In the genomic region with DNA sequence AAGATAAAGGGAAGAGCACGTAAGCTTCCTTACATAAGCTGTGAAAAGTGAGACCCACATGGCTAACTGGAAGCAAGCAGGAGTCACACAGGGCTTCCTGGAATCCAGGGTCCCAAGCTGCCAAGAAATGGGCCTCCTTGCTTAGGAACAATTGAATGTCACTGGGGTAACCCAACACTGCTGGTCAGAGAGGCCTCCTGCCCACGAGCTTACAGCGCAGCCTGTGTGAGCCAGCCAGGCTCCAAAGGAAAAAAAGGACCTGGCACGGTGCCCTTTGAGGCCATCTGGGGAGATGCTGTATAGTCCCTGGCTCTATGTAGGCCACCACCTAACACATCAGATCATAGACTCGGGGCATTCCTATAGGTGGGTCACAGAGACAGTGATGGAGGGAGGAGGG, we compare ENCODE assay signal across 11 mouse cellular contexts. TPM values are rescaled to one million over a fixed set of nuclear protein-coding genes. Genes with fewer than 3 reads are reported as not detected.
DNase-seq lines count a peak whose midpoint lies in the region; ATAC-seq and TF ChIP-seq lines count a peak whose summit lies in the region.
"Had no signal": no experiment of that assay in that cellular context is flagged by ENCODE, and none has a peak within 500 bp of the region (broad histone marks: within the 10 kb centered on the region; RNA-seq: fewer than 3 reads in every experiment).

No protein-coding gene starts in this region.

- peaks cover 5% of the 10 kb centered on the region; the same call in 1 of the 2 replicates for H3K4me1 ChIP-seq in hindbrain, embryonic 16.5 days (ENCODE audit: control insufficient read depth, insufficient read depth, low read depth, low read length)
- no peaks in the 10 kb centered on the region for H3K4me1 ChIP-seq in hindbrain, embryonic 12.5 days
- H3K4me1 ChIP-seq in small intestine, adult 2 months (ENCODE audit: control insufficient read depth, insufficient read depth, insufficient read length, low read length) = peaks cover 28% of the 10 kb centered on the region
- H3K4me1 ChIP-seq in hindbrain, embryonic 10.5 days (replicated peaks) = peaks cover 12% of the 10 kb centered on the region; the same call in 1 of the 2 replicates

- TF ChIP-seq POLR2A in small intestine, adult 2 months (IDR thresholded peaks at IDR 0.05; ENCODE audit: low read depth, low read length) = no peak

- peak; percentile 93 for DNase-seq in Muller cell, postnatal 12 days (ENCODE audit: inconsistent ontology term)
- DNase-seq in cerebellum, postnatal 10 days = peak; percentile 91 to 93
- peak; percentile 39 for DNase-seq in heart, postnatal 25 days (ENCODE audit: low spot score)
- no peak for DNase-seq in hindbrain, embryonic 10.5 days (ENCODE audit: low spot score)

- no peaks in the 10 kb centered on the region for H3K9me3 ChIP-seq in hindbrain, embryonic 16.5 days (ENCODE audit: control insufficient read depth, low read length)
- H3K9me3 ChIP-seq in hindbrain, embryonic 12.5 days (replicated peaks) = no peaks in the 10 kb centered on the region
- no peaks in the 10 kb centered on the region for H3K9me3 ChIP-seq in hindbrain, embryonic 10.5 days
- H3K9me3 ChIP-seq: G1E; limb, embryonic 13.5 days had no signal

- H3K9ac ChIP-seq in hindbrain, embryonic 16.5 days (ENCODE audit: low read depth, low read length) = no peak overlapping the region
- H3K9ac ChIP-seq in hindbrain, embryonic 12.5 days = no peak overlapping the region
- H3K9ac ChIP-seq: limb, embryonic 13.5 days had no signal

- peak; percentile 48; the same call in 1 of the 2 replicates for ATAC-seq in hindbrain, embryonic 16.5 days
- no peak for ATAC-seq in hindbrain, embryonic 12.5 days (ENCODE audit: low FRiP score)
- ATAC-seq in inflammation-experienced regulatory T-cells, adult 6 months = no peak

- H3K36me3 ChIP-seq in hindbrain, embryonic 16.5 days (ENCODE audit: control insufficient read depth, insufficient read depth, low read length) = no peaks in the 10 kb centered on the region
- no peaks in the 10 kb centered on the region for H3K36me3 ChIP-seq in hindbrain, embryonic 12.5 days
- H3K36me3 ChIP-seq in small intestine, adult 2 months (ENCODE audit: control insufficient read depth, insufficient read depth, low read length) = no peaks in the 10 kb centered on the region
- H3K36me3 ChIP-seq in hindbrain, embryonic 10.5 days = no peaks in the 10 kb centered on the region
- H3K36me3 ChIP-seq: G1E; limb, embryonic 13.5 days had no signal

- no peak overlapping the region for H3K27ac ChIP-seq in hindbrain, embryonic 16.5 days (ENCODE audit: low read depth, low read length)
- no peak overlapping the region for H3K27ac ChIP-seq in hindbrain, embryonic 12.5 days
- 0 out of 2 replicates have a peak overlapping the region, but pooled peaks have one; percentile 17 for H3K27ac ChIP-seq in small intestine, adult 2 months (ENCODE audit: insufficient read depth, low read depth, low read length)
- no peak overlapping the region for H3K27ac ChIP-seq in hindbrain, embryonic 10.5 days
- H3K27ac ChIP-seq: limb, embryonic 13.5 days had no signal

- H3K4me2 ChIP-seq in hindbrain, embryonic 16.5 days (ENCODE audit: low read length) = no peak overlapping the region
- no peak overlapping the region for H3K4me2 ChIP-seq in hindbrain, embryonic 12.5 days (replicated peaks)
- H3K4me2 ChIP-seq: limb, embryonic 13.5 days had no signal

- no peak overlapping the region for H3K4me3 ChIP-seq in hindbrain, embryonic 16.5 days (ENCODE audit: low read length)
- no peak overlapping the region for H3K4me3 ChIP-seq in hindbrain, embryonic 12.5 days
- no peak overlapping the region for H3K4me3 ChIP-seq in small intestine, adult 2 months (ENCODE audit: low read depth, low read length)
- no peak overlapping the region for H3K4me3 ChIP-seq in hindbrain, embryonic 10.5 days
- H3K4me3 ChIP-seq: erythroblast, embryonic 14.5 days; limb, embryonic 13.5 days had no signal

- no peaks in the 10 kb centered on the region for H3K27me3 ChIP-seq in hindbrain, embryonic 16.5 days (replicated peaks; ENCODE audit: control insufficient read depth, insufficient read depth, low read length)
- H3K27me3 ChIP-seq in hindbrain, embryonic 12.5 days = no peaks in the 10 kb centered on the region
- no peaks in the 10 kb centered on the region for H3K27me3 ChIP-seq in small intestine, adult 2 months (ENCODE audit: control insufficient read depth, insufficient read depth, low read length)
- no peaks in the 10 kb centered on the region for H3K27me3 ChIP-seq in hindbrain, embryonic 10.5 days (ENCODE audit: insufficient read depth, poor library complexity, severe bottlenecking)
- H3K27me3 ChIP-seq: limb, embryonic 13.5 days had no signal

- intact Hi-C loops in heart, postnatal 25 days (cut with DNase I) = no loop called here

- no peak for TF ChIP-seq CTCF in small intestine, adult 2 months (IDR thresholded peaks at IDR 0.05; ENCODE audit: extremely low read depth, insufficient read length, insufficient replicate concordance, low read depth, low read length)

- 70% methylated on average over 5 of the region's 5 CpGs for WGBS in hindbrain, embryonic 16.5 days
- 82% methylated on average over 5 of the region's 5 CpGs for WGBS in hindbrain, embryonic 12.5 days
- WGBS in small intestine, adult 2 months = 43% methylated on average over 5 of the region's 5 CpGs
- WGBS in hindbrain, embryonic 10.5 days = 88% methylated on average over 5 of the region's 5 CpGs

RNA-seq across cellular contexts. Expression of gene B4galt5, which starts 24.3 kb away (rescaled TPM):
- polyA plus RNA-seq in hindbrain, embryonic 16.5 days (2015; fragmentation: Nextera tagmentation; extraction: Ambion mirVana) = 19.7 and 22.6 TPM in 2 replicates
- 19.3 and 20.2 TPM in 2 replicates for polyA plus RNA-seq in hindbrain, embryonic 12.5 days (2016; fragmentation: Nextera tagmentation; extraction: Ambion mirVana)
- 10 to 100 TPM; 12.7 to 14.6 TPM for total RNA-seq in heart, postnatal 25 days (2021)
- polyA plus RNA-seq in small intestine, adult 2 months (2012; rRNA removed) = 24.8 and 84.7 TPM in 2 replicates
- 10 to 100 TPM in 1 of 3 experiments, 1 to 10 TPM in 2; 5.1 to 16.7 (median 5.2) TPM for polyA plus RNA-seq in inflammation-experienced regulatory T-cells, adult 6 months (2017; shearing (Covaris generic))
- polyA plus RNA-seq in hindbrain, embryonic 10.5 days (2016; fragmentation: Nextera tagmentation; extraction: Ambion mirVana) = 8.4 and 10.6 TPM in 2 replicates

RNA-seq across cellular contexts. Expression of gene Slc9a8, which starts 48.2 kb away (rescaled TPM):
- 18.7 and 19.9 TPM in 2 replicates for polyA plus RNA-seq in hindbrain, embryonic 16.5 days (2015; fragmentation: Nextera tagmentation; extraction: Ambion mirVana)
- 24.2 and 24.3 TPM in 2 replicates for polyA plus RNA-seq in hindbrain, embryonic 12.5 days (2016; fragmentation: Nextera tagmentation; extraction: Ambion mirVana)
- total RNA-seq in heart, postnatal 25 days (2021) = 10 to 100 TPM; 21.8 to 23.9 TPM
- 19.8 and 34.8 TPM in 2 replicates for polyA plus RNA-seq in small intestine, adult 2 months (2012; rRNA removed)
- 10 to 100 TPM; 28.6 to 62.5 (median 41.6) TPM for polyA plus RNA-seq in inflammation-experienced regulatory T-cells, adult 6 months (2017; shearing (Covaris generic))
- polyA plus RNA-seq in hindbrain, embryonic 10.5 days (2016; fragmentation: Nextera tagmentation; extraction: Ambion mirVana) = 21.7 and 26.7 TPM in 2 replicates
